Mouse (Mus musculus): ENCODE measurements at regions not wholly inside any gene's neighbourhood (a gene's known extent, or its start where the extent isn't known, plus 50 kb on each side); places are given as distances from the start of the nearest gene placed in this dataset.
A peak's percentile ranks its signal among the peaks of the same experiment; 100 is the strongest.
"Not testable (repeated sequence)": the region's sequence is repeated elsewhere in the genome, so short reads cannot be mapped to it uniquely, and the experiment has no call there.

DNA sequence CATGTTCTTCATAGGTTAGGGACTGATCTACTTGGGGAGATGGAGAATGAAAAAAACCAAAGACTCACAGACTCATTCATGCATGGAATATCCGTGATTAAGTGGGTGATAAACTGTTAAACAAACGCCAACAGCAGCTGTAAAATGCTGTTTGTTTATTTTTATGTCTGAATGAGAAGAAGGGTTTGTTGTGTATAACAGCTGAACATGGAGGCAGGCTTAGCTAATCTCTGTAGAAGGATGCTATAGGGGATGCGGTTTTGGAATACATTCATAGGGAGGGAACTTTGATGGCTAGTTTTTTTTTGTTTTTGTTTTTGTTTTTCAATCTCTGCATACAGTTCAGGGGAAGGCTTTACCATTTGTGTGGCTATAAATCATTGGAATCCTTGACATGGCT lies 977.1 kb upstream of the Cdh8 start:
- Histone ChIP-seq H3K27me3 (ENCODE audit: insufficient read depth, low read length) (no peaks in the 10 kb centered on the region), H3K4me1 (replicated peaks; ENCODE audit: low read depth, low read length) (no peaks in the 10 kb centered on the region), H3K36me3 (ENCODE audit: insufficient read depth, low read length) (no peaks in the 10 kb centered on the region), H3K4me3 (replicated peaks; ENCODE audit: low read length) (no peak overlapping the region), H3K9me3 (ENCODE audit: low read length) (peaks cover 20% of the 10 kb centered on the region)
- TF ChIP-seq CTCF (conservative IDR thresholded peaks at IDR 0.05; ENCODE audit: low read length): no peak
- TF ChIP-seq POU5F1 (IDR thresholded peaks at IDR 0.05; ENCODE audit: borderline replicate concordance, low read length): no peak
- no peak for TF ChIP-seq NANOG (IDR thresholded peaks at IDR 0.05; ENCODE audit: borderline replicate concordance, low read length)

DNA sequence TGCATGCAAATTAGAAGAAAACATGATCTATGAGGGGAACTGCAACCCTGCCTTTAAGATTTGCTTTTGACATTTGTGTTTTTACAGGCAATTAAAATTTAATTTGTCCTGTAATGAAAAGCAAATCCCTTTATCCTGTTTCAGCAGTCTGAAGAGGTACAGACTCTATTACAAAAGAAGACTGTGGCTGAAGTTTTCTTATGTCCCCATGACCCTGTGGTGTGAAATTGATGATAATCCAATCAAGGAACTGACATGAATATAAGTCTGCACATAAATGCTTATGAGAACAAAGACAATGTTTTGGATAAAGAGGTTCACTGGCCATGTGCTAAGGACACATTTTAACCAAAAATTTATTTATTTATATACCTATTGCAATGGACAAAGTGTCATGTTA lies 951.4 kb upstream of the Cdh8 start:
- H3K4me1 ChIP-seq (replicated peaks; ENCODE audit: low read depth, low read length): no peaks in the 10 kb centered on the region
- H3K4me3 ChIP-seq (replicated peaks; ENCODE audit: low read length): no peak overlapping the region
- no peaks in the 10 kb centered on the region for H3K27me3 ChIP-seq (ENCODE audit: insufficient read depth, low read length)
- no peaks in the 10 kb centered on the region for H3K36me3 ChIP-seq (ENCODE audit: insufficient read depth, low read length)
- H3K9me3 ChIP-seq (ENCODE audit: low read length): no peaks in the 10 kb centered on the region
- no peak for TF ChIP-seq CTCF (conservative IDR thresholded peaks at IDR 0.05; ENCODE audit: low read length)

DNA sequence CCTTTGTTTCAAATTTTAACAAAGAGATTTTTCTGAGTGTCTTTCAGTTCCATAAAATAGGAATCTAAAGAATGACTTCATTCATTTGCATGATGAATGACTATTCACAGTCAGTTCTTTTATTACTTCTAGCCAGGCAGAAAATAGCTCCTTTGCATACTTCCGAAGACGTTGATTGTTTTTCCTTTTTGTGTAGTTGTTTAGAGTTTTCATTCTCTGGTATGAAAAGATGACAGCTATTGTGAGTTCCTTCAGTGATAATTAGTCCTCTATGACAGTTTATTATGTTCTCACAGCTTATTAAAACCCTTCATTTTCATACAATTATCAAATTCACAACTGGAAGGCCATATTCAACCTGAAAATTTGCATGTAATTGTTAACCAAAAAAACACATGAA lies 946.5 kb upstream of the Cdh8 start:
- no peak overlapping the region for H3K4me3 ChIP-seq (replicated peaks; ENCODE audit: low read length)
- no peaks in the 10 kb centered on the region for H3K27me3 ChIP-seq (ENCODE audit: insufficient read depth, low read length)
- H3K4me1 ChIP-seq (replicated peaks; ENCODE audit: low read depth, low read length): no peaks in the 10 kb centered on the region
- TF ChIP-seq NANOG (IDR thresholded peaks at IDR 0.05; ENCODE audit: borderline replicate concordance, low read length) (no peak), CTCF (conservative IDR thresholded peaks at IDR 0.05; ENCODE audit: low read length) (no peak), POU5F1 (IDR thresholded peaks at IDR 0.05; ENCODE audit: borderline replicate concordance, low read length) (no peak)
- no peaks in the 10 kb centered on the region for H3K36me3 ChIP-seq (ENCODE audit: insufficient read depth, low read length)
- H3K9me3 ChIP-seq (ENCODE audit: low read length): no peaks in the 10 kb centered on the region

DNA sequence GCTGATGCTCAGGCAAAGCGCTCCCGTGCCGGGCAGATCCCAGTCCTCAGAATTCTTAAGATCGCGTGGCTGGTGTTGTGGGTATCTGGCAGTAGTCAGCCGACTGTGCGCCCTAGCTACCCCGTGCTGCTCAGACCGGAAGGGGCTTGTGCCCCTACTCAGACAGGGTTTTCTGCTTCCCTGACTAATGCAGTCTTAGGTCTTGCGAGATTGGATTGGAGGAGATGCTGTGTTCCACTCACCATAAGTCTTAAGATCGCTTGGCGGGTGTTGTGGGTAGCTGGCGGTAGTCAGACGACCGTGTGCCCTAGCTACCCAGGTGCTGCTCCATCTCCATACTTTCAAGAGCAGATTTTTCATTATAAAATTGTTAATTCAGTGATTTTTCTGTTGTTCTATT lies 944.3 kb upstream of the Cdh8 start:
- not testable (repeated sequence) for H3K9me3 ChIP-seq (ENCODE audit: low read length); H3K4me1 ChIP-seq (replicated peaks; ENCODE audit: low read depth, low read length); H3K27me3 ChIP-seq (ENCODE audit: insufficient read depth, low read length); H3K36me3 ChIP-seq (ENCODE audit: insufficient read depth, low read length)
- peak overlapping the region; percentile 67 for H3K4me3 ChIP-seq (replicated peaks; ENCODE audit: low read length)

GRCm38 (mm10) chr8:100334528-100334927 lies 918.3 kb upstream of the Cdh8 start:
- Histone ChIP-seq H3K4me3 (replicated peaks; ENCODE audit: low read length) (no peak overlapping the region), H3K36me3 (ENCODE audit: insufficient read depth, low read length) (no peaks in the 10 kb centered on the region), H3K27me3 (ENCODE audit: insufficient read depth, low read length) (no peaks in the 10 kb centered on the region), H3K4me1 (replicated peaks; ENCODE audit: low read depth, low read length) (no peaks in the 10 kb centered on the region), H3K9me3 (ENCODE audit: low read length) (no peaks in the 10 kb centered on the region)
- TF ChIP-seq POU5F1 (IDR thresholded peaks at IDR 0.05; ENCODE audit: borderline replicate concordance, low read length) (no peak), NANOG (IDR thresholded peaks at IDR 0.05; ENCODE audit: borderline replicate concordance, low read length) (no peak), CTCF (conservative IDR thresholded peaks at IDR 0.05; ENCODE audit: low read length) (no peak)

DNA sequence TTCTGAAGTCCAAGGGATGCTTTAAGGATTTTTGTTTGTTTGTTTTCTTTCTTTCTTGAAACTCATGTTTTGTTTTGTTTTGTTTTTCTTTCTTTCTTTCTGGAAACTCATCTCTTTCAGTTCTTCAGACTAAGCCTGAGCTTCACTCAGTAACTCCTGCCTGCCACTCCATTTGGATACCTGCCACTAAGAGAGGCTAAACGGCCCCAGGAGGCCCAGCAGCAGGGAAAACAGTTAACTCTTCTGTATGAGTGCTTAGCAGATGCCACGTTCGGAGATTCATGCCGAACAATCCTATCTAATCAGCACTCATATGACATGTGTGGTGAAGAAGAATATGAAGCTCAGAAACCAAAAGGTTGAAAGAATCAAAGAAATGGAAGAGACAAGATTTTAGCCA lies 909.3 kb upstream of the Cdh8 start:
- TF ChIP-seq POU5F1 (IDR thresholded peaks at IDR 0.05; ENCODE audit: borderline replicate concordance, low read length) (no peak), NANOG (IDR thresholded peaks at IDR 0.05; ENCODE audit: borderline replicate concordance, low read length) (no peak), CTCF (conservative IDR thresholded peaks at IDR 0.05; ENCODE audit: low read length) (no peak)
- H3K4me1 ChIP-seq (replicated peaks; ENCODE audit: low read depth, low read length): no peaks in the 10 kb centered on the region
- H3K9me3 ChIP-seq (ENCODE audit: low read length): no peaks in the 10 kb centered on the region
- H3K36me3 ChIP-seq (ENCODE audit: insufficient read depth, low read length): no peaks in the 10 kb centered on the region
- H3K4me3 ChIP-seq (replicated peaks; ENCODE audit: low read length): no peak overlapping the region
- no peaks in the 10 kb centered on the region for H3K27me3 ChIP-seq (ENCODE audit: insufficient read depth, low read length)

DNA sequence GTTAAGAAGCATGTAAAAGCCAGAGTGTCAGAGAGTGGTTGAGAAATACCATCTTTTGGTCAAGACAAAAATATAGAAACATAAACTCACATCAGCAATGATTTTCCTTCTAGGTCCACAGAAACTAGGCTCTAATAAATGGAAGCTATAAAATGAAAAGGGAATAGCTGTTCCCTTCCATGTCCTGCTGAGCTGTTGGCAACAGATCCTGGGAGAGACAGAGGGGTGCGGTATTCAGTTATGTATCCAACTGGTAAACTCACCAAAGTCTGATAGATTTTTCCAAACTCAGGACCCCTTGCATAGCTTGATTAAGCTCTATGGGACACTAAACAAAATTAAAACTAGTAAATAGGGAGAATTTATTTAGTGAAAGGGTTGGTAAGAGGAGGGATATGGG lies 907.2 kb upstream of the Cdh8 start:
- H3K36me3 ChIP-seq (ENCODE audit: insufficient read depth, low read length): no peaks in the 10 kb centered on the region
- no peaks in the 10 kb centered on the region for H3K4me1 ChIP-seq (replicated peaks; ENCODE audit: low read depth, low read length)
- TF ChIP-seq POU5F1 (IDR thresholded peaks at IDR 0.05; ENCODE audit: borderline replicate concordance, low read length) (no peak), CTCF (conservative IDR thresholded peaks at IDR 0.05; ENCODE audit: low read length) (no peak), NANOG (IDR thresholded peaks at IDR 0.05; ENCODE audit: borderline replicate concordance, low read length) (no peak)
- H3K27me3 ChIP-seq (ENCODE audit: insufficient read depth, low read length): no peaks in the 10 kb centered on the region
- no peak overlapping the region for H3K4me3 ChIP-seq (replicated peaks; ENCODE audit: low read length)
- H3K9me3 ChIP-seq (ENCODE audit: low read length): no peaks in the 10 kb centered on the region

DNA sequence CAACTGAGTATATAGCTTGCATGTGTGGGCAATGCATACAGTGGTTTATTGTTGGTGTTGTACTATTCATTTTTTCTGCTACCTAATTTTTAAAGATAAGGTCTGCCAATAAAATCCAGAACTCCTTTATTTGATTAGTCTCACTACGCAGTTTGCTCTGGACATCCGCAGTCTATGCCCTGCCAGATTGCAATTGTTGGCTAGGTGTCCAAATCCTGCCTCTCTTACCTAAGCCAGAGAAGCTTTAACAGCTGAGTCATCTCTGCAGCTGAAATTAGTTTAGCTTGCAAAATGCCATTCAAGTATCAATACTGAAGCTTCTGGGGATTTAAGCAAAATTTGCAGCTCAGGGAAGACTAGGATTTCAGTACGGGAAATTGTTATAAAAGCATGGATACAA lies 881.9 kb upstream of the Cdh8 start:
- Histone ChIP-seq H3K9me3 (ENCODE audit: low read length) (no peaks in the 10 kb centered on the region), H3K27me3 (ENCODE audit: insufficient read depth, low read length) (no peaks in the 10 kb centered on the region), H3K4me3 (replicated peaks; ENCODE audit: low read length) (no peak overlapping the region), H3K36me3 (ENCODE audit: insufficient read depth, low read length) (no peaks in the 10 kb centered on the region), H3K4me1 (replicated peaks; ENCODE audit: low read depth, low read length) (no peaks in the 10 kb centered on the region)
- no peak for TF ChIP-seq POU5F1 (IDR thresholded peaks at IDR 0.05; ENCODE audit: borderline replicate concordance, low read length)
- no peak for TF ChIP-seq CTCF (conservative IDR thresholded peaks at IDR 0.05; ENCODE audit: low read length)
- TF ChIP-seq NANOG (IDR thresholded peaks at IDR 0.05; ENCODE audit: borderline replicate concordance, low read length): no peak

- Histone ChIP-seq H3K27me3 (ENCODE audit: insufficient read depth, low read length) (no peaks in the 10 kb centered on the region), H3K9me3 (ENCODE audit: low read length) (no peaks in the 10 kb centered on the region), H3K4me3 (replicated peaks; ENCODE audit: low read length) (no peak overlapping the region), H3K36me3 (ENCODE audit: insufficient read depth, low read length) (no peaks in the 10 kb centered on the region), H3K4me1 (replicated peaks; ENCODE audit: low read depth, low read length) (no peaks in the 10 kb centered on the region)
- TF ChIP-seq POU5F1 (IDR thresholded peaks at IDR 0.05; ENCODE audit: borderline replicate concordance, low read length) (no peak), CTCF (conservative IDR thresholded peaks at IDR 0.05; ENCODE audit: low read length) (no peak), NANOG (IDR thresholded peaks at IDR 0.05; ENCODE audit: borderline replicate concordance, low read length) (no peak)
Observed at GRCm38 (mm10) chr8:100292588-100292987, 876.3 kb upstream of the Cdh8 start.
